Mouse (Mus musculus): ENCODE measurements at regions not wholly inside any gene's neighbourhood (a gene's known extent, or its start where the extent isn't known, plus 50 kb on each side); places are given as distances from the start of the nearest gene placed in this dataset.

GRCm38 (mm10) chr11:57952619-57953018 lies 56.2 kb upstream of the Larp1 start:
- TF ChIP-seq CTCF (IDR thresholded peaks at IDR 0.05; ENCODE audit: borderline replicate concordance, insufficient read depth, low read length) = no peak
- TF ChIP-seq POLR2A (IDR thresholded peaks at IDR 0.05; ENCODE audit: low read depth, low read length) = no peak

Measured in embryonic fibroblast, embryonic 13.5 days (primary cell).